Mouse (Mus musculus): ENCODE measurements around the gene Dusp13.

GRCm38 (mm10) chr14:21765754-21766397 lies 14.9 kb upstream of the Dusp13 start:
- TF ChIP-seq CTCF (IDR thresholded peaks at IDR 0.05; ENCODE audit: low read depth): no peak
- no peak for TF ChIP-seq EP300 (IDR thresholded peaks at IDR 0.05; ENCODE audit: low read depth)

All from liver, postnatal 0 days (tissue).